Mouse (Mus musculus): ENCODE results near the gene Sh3rf3.

Gene Sh3rf3

GRCm38 (mm10) chr10:58813081-58813800, at the start of gene Sh3rf3:
Gene Sh3rf3 (plus strand): TSS chr10:58813359.
- no peak for DNase-seq (ENCODE audit: low read depth, low spot score)

GRCm38 (mm10) chr10:58788486-58789274, 24.5 kb upstream of the Sh3rf3 start:
- DNase-seq (ENCODE audit: low read depth, low spot score), result no peak

DNA sequence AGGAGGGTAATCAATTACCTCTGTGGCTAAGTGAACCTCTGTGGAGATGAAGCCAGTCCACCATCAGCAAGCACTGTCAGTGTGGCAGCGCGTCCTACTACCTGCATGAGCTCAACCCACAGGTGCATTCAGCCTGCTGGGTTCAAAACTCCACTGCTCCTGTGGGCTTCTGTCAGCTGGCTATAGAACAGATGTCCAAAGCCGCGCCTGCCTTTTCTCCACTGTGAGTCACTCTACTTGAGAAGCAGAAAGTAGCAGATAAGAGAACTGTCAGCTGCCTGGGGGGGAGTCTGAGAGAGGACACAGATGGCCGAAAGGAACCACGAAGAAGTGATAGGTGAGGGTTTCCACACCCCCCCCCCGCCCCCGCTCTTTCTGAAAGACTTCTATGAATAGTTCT, 15.6 kb upstream of the Sh3rf3 start:
- DNase-seq (ENCODE audit: low read depth, low spot score), result no peak

GRCm38 (mm10) chr10:58798156-58798555, 15.0 kb upstream of the Sh3rf3 start:
- DNase-seq (ENCODE audit: low read depth, low spot score), result no peak

GRCm38 (mm10) chr10:58800996-58801433, 12.1 kb upstream of the Sh3rf3 start:
- no peak for DNase-seq (ENCODE audit: low read depth, low spot score)

DNA sequence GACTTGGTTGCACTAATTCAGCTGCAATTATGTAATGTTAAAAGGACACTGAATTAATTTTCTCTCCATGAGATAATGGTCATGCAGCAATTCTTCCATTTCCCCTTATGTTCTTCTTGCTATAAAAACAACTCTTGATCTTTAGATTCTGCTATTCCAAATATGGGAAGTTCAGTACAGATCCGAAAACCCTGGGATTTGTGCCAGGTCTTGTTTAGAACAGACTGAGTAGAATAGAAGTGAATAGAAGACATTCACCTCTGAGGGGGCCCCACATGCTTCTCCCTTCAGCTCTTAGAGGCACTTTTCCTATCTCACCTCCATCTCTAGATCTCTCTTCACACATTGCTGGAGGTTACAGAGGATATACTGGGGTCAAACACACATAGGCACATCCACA, 10.8 kb upstream of the Sh3rf3 start:
- DNase-seq (ENCODE audit: low read depth, low spot score), result no peak

GRCm38 (mm10) chr10:58807956-58808355, 5.2 kb upstream of the Sh3rf3 start:
- DNase-seq (ENCODE audit: low read depth, low spot score), result no peak

GRCm38 (mm10) chr10:58810181-58810580, 3.0 kb upstream of the Sh3rf3 start:
- no peak for DNase-seq (ENCODE audit: low read depth, low spot score)

DNA sequence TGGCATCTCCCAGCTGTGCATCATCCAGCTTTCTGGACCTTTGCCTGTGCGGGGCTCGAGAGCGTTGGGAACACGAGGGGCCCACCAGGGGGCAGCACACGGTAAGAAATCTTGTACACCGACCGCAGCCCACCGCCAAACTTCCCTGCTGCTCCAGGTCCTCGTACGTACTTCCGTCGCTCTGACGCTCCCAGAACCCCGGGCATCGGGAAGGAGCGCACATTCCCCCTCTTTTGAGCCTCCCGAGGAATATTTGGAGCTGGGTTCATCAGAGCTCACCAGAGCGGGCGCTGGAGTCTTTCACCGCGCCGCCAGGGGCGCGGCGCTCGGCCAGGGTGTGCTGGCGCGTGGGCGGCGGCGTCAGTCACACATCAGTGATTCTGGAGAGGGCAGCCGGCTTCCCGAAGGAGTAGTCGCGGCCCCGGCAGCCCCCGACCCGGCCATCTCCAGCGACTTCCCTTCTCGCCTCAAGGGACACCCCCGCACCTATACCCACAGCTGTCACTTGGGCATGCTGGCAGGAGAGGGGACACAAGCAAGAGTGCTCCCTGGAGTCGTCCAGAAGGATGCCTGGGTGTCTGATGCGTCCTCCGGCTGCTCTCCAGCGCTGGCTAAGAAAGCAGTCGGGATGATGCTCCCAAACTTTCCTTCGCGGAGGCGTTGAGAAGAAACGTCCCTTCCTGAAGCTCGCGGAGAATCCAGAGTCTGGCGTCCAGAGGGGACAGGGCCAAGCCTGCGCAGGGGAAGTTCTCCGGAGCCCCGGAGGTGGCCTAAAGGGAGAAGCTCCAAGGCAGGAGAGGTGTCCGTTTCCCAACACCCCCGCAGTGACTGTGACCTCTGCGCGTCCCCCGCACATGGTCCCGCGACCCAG, 714 bp upstream of the Sh3rf3 start:
- DNase-seq (ENCODE audit: low read depth, low spot score), result peak; percentile 41

DNA sequence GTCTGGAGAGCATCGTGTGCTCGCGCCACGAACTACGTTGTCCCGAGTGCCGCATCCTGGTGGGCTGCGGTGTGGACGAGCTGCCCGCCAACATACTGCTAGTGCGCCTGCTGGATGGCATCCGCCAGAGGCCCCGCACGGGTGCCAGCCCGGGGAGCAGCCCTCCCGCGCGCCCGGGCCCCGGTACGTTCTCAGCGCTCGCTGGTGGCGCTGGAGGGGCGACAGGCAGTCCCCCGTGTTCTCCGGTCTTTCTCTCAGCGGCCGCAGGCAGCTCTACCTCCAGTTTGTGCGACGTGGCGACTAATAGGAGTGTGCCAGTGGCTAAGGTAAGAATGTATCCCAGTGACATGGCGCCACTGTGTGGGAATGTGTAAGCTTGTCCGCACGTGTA, 637 bp downstream of the Sh3rf3 start:
- no peak for DNase-seq (ENCODE audit: low read depth, low spot score)

DNA sequence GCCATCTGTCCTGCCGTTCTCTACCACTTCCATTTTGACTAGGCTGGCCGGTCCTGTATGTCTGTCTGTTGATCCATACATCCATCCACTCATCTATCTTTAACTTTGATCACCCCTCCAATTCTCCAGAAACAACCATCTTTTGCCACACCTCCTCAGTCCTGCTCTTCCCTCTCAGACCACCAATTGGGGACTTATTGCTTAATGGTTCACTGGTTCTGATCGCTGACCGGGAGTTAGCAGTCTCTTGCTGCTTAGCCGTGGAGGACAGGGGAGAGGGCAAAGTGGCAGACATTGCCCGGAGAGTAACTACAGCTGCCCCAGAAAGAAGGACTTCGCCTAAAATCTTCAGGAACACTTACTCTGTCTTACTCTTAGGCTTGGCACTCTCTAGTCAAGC, 1.3 kb downstream of the Sh3rf3 start:
- no peak for DNase-seq (ENCODE audit: low read depth, low spot score)

- no peak for DNase-seq (ENCODE audit: low read depth, low spot score)
Measured at GRCm38 (mm10) chr10:58824016-58824568, 10.9 kb downstream of the Sh3rf3 start.

- no peak for DNase-seq (ENCODE audit: low read depth, low spot score)
Measured at GRCm38 (mm10) chr10:58829251-58830111, 16.3 kb downstream of the Sh3rf3 start.

- DNase-seq (ENCODE audit: low read depth, low spot score), result no peak
Measured at GRCm38 (mm10) chr10:58833146-58833545, 20.0 kb downstream of the Sh3rf3 start.

DNA sequence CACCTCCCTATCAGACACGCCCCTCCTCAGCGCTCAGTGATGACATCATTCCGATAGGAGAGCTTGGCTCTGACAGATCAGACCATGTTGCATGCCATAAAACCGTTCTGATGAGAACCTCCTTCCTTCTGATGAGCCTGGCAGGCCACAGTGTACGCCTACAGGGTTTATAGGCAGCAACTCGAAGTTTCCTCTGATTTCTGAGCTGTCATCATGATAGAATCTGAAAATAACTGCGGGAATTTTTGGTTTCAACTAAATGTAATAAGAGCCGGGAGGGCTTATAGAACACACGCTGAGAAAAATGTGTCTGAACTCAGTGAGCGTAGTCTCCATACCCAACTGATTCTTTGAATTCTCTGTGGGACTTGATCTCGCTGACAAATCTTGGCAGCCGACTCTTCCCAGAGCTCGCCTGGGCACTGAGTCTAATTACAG, 20.6 kb downstream of the Sh3rf3 start:
- DNase-seq (ENCODE audit: low read depth, low spot score), result no peak

DNA sequence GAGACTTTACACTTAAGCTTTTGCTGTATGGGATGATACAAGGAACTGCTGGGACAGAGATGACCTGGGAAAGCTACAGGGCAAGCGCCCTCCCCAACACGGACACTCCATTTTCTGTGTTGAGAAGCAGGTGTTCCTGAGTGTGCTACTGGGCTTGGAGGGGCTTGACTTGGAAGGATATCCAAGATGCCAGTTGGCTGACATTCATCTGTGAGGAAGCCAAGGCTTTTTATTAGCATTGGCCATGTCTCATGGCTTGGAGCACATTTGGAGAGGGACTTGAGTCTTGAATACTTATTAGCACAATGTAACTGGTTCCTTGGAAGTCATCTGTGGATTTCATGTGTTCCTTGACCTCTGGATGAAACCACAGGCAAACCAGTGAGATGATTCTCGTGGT, 23.2 kb downstream of the Sh3rf3 start:
- DNase-seq (ENCODE audit: low read depth, low spot score), result no peak

DNA sequence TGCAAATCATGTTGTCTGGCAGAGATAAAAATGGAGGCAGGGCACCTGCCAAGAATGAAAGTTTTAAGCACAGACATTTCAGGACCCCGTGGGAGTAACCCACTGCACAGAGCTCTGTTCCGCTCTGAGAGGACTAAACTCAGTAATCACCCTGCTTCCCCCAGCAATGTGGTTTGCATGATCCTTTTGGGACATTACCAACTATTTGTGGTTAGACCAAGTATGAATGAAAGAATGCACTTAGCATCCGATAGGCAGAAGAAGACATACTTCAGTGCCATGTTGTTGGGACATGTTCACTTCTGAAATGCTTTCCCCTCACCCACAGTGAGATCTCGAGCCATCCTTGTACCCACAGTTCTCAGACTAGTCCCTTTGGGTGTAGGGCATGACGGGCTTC, 24.3 kb downstream of the Sh3rf3 start:
- no peak for DNase-seq (ENCODE audit: low read depth, low spot score)

DNA sequence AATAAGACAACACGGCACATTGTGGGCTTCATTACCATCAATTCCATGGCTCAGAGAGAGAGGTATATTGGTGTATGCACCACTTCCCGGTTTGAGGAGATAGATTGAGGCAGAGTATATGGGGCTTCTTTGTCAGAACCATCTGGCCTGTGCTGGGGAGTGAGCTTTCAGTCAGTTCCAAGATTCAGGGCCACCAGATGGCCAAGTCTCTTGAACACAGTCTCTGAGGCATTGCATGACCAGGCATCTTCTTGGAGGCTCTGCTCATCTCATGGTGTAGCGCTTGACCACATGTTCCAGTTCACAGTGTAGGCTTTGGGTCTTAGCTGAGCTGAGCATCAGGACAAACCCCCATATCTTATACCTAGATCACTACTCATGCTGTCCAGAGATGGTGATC, 28.8 kb downstream of the Sh3rf3 start:
- no peak for DNase-seq (ENCODE audit: low read depth, low spot score)

DNA sequence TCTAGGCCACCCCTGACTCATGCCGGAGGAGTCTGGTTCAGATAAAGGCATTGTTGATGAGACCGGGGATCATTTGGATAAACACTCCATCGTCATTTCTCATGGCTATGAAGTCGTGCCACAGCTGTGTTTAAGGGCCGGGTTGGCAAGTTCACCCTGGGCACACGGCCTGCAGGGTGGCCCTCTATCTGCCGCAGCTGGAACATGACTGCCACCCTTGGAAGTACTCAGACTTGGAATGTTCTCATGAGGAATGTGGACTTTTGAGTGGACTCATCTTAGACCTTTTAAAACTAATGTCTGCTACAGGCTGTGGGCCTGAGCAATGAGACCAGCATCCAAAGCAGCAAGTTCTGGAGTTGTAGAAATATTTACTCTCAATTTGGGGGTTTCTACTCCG, 29.9 kb downstream of the Sh3rf3 start:
- DNase-seq (ENCODE audit: low read depth, low spot score), result no peak

DNA sequence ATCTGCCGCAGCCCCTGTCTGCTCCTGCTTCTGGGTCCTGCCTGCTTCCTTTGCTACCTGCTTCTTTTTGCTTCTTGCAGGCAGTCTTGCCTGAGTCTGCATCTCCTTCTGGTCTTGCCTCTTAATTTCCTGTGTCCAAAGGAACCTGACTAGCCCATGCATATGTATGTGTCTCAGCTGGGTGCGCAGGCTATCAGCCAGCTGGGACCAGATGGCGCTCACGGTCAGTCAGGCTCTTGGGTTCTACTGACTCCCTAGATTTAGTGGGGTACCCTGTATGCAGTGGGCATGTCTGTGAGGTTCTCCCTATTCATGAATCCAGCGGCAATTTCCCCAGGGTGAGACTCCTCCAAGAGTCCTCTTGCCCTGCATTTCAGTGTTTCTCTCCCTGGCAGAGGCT, 35.0 kb downstream of the Sh3rf3 start:
- DNase-seq (ENCODE audit: low read depth, low spot score), result no peak

DNA sequence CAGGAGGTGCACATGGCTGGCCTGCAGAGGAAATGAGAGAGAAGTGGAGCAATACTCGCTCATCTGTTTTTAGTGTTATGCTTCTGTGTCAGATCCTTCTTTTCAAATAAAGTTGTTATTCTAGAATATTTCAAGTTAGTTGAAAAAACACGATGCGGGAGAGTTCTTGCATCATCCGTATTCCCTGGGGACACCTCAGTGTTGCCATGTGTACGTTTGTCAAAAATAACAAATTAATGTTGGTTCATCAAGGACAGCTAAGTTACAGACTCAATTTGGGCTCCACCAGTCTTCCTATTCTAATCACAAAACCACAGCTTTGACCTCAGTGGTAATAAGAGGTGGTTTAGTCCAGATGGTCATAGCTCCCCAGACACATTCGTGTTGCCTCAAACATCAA, 35.4 kb downstream of the Sh3rf3 start:
- no peak for DNase-seq (ENCODE audit: low read depth, low spot score)
